Mouse (Mus musculus) induced T-regulatory cell, adult 2 months (primary cell): ENCODE results near the gene P4ha2.

Experiments
- DNase-seq: peaks from one replicate; pipeline ENCODE4 v3.0.0-alpha.2; 2012; ENCODE audit warnings: low read depth

The P4ha2 gene

GRCm38 (mm10) chr11:54100045-54100691 is at the start of gene P4ha2:
Gene P4ha2, plus strand, starts transcription at chr11:54100095.
- no peak for DNase-seq

GRCm38 (mm10) chr11:54050205-54050604 is 49.7 kb upstream of the P4ha2 start:
- DNase-seq: no peak

- DNase-seq: no peak
Measured at GRCm38 (mm10) chr11:54051161-54051560, 48.7 kb upstream of the P4ha2 start.

GRCm38 (mm10) chr11:54052128-54052527 is 47.8 kb upstream of the P4ha2 start:
- no peak for DNase-seq

- DNase-seq: no peak
Measured at GRCm38 (mm10) chr11:54053090-54053489, 46.8 kb upstream of the P4ha2 start.

GRCm38 (mm10) chr11:54054257-54054656 is 45.6 kb upstream of the P4ha2 start:
- peak; percentile 80 for DNase-seq

- DNase-seq: no peak
Measured at GRCm38 (mm10) chr11:54056132-54056531, 43.8 kb upstream of the P4ha2 start.

- DNase-seq: no peak
Measured at GRCm38 (mm10) chr11:54057428-54057827, 42.5 kb upstream of the P4ha2 start.

- no peak for DNase-seq
Measured at GRCm38 (mm10) chr11:54058056-54058617, 41.8 kb upstream of the P4ha2 start.

- no peak for DNase-seq
Measured at GRCm38 (mm10) chr11:54058643-54059042, 41.3 kb upstream of the P4ha2 start.

GRCm38 (mm10) chr11:54059526-54059925 is 40.4 kb upstream of the P4ha2 start:
- DNase-seq: no peak

GRCm38 (mm10) chr11:54060316-54060715 is 39.6 kb upstream of the P4ha2 start:
- no peak for DNase-seq

- DNase-seq: no peak
Measured at GRCm38 (mm10) chr11:54062086-54062752, 37.7 kb upstream of the P4ha2 start.

GRCm38 (mm10) chr11:54062753-54063471 is 37.0 kb upstream of the P4ha2 start:
- peak; percentile 73 for DNase-seq

- DNase-seq: no peak
Measured at GRCm38 (mm10) chr11:54063472-54063775, 36.5 kb upstream of the P4ha2 start.

GRCm38 (mm10) chr11:54064412-54064978 is 35.4 kb upstream of the P4ha2 start:
- no peak for DNase-seq

GRCm38 (mm10) chr11:54065106-54065914 is 34.6 kb upstream of the P4ha2 start:
- no peak for DNase-seq

GRCm38 (mm10) chr11:54065915-54066178 is 34.0 kb upstream of the P4ha2 start:
- DNase-seq: no peak

GRCm38 (mm10) chr11:54066400-54066799 is 33.5 kb upstream of the P4ha2 start:
- no peak for DNase-seq

GRCm38 (mm10) chr11:54067318-54067995 is 32.4 kb upstream of the P4ha2 start:
- no peak for DNase-seq

GRCm38 (mm10) chr11:54067996-54068519 is 31.8 kb upstream of the P4ha2 start:
- no peak for DNase-seq
